Mouse (Mus musculus) ZHBTc4 (cell line): ENCODE data around the gene Nbea.

Experiments
- DNase-seq: peaks from one replicate; pipeline ENCODE4 v3.0.0-alpha.2; 2011; ENCODE audit warnings: low read depth, low spot score

Nbea gene

GRCm38 (mm10) chr3:55828481-55829256 lies 354.8 kb downstream of the Nbea start:
- DNase-seq, result no peak

GRCm38 (mm10) chr3:55824864-55825263 lies 358.6 kb downstream of the Nbea start:
- no peak for DNase-seq

- no peak for DNase-seq
Observed at GRCm38 (mm10) chr3:55819598-55819997, 363.9 kb downstream of the Nbea start.

- no peak for DNase-seq
Observed at GRCm38 (mm10) chr3:55818082-55818481, 365.4 kb downstream of the Nbea start.

GRCm38 (mm10) chr3:55816638-55817375 lies 366.7 kb downstream of the Nbea start:
- DNase-seq, result no peak

GRCm38 (mm10) chr3:55816096-55816495 lies 367.4 kb downstream of the Nbea start:
- no peak for DNase-seq

- no peak for DNase-seq
Observed at GRCm38 (mm10) chr3:55814993-55815625, 368.4 kb downstream of the Nbea start.

- no peak for DNase-seq
Observed at GRCm38 (mm10) chr3:55794768-55795167, 388.7 kb downstream of the Nbea start.

GRCm38 (mm10) chr3:55793842-55794575 lies 389.5 kb downstream of the Nbea start:
- no peak for DNase-seq

- no peak for DNase-seq
Observed at GRCm38 (mm10) chr3:55792251-55792650, 391.2 kb downstream of the Nbea start.

GRCm38 (mm10) chr3:55790609-55791008 lies 392.9 kb downstream of the Nbea start:
- DNase-seq, result no peak

- no peak for DNase-seq
Observed at GRCm38 (mm10) chr3:55789856-55790255, 393.6 kb downstream of the Nbea start.

GRCm38 (mm10) chr3:55788621-55789201 lies 394.8 kb downstream of the Nbea start:
- no peak for DNase-seq

GRCm38 (mm10) chr3:55788214-55788586 lies 395.3 kb downstream of the Nbea start:
- no peak for DNase-seq

GRCm38 (mm10) chr3:55787487-55788213 lies 395.9 kb downstream of the Nbea start:
- peak; percentile 73 for DNase-seq

GRCm38 (mm10) chr3:55786835-55787486 lies 396.5 kb downstream of the Nbea start:
- DNase-seq, result no peak

GRCm38 (mm10) chr3:55785981-55786725 lies 397.3 kb downstream of the Nbea start:
- no peak for DNase-seq

- no peak for DNase-seq
Observed at GRCm38 (mm10) chr3:55785266-55785980, 398.1 kb downstream of the Nbea start.

GRCm38 (mm10) chr3:55784101-55784500 lies 399.4 kb downstream of the Nbea start:
- DNase-seq, result no peak
